Mouse (Mus musculus) cerebellum, adult 2 months (tissue): ENCODE data around the gene Fgfr2. TPM values are rescaled to one million over a fixed set of nuclear protein-coding genes. Genes with fewer than 3 reads are reported as not detected.

Experiments used
- DNase-seq, 2 experiments: peaks; one replicate each; pipeline ENCODE4 v3.0.0; 2021
- H3K27ac ChIP-seq: fragments of 200-500 bp; 2 replicates; pipeline ENCODE4 v1.5.1; 2012; ENCODE audit warnings: low read length, control low read depth, inconsistent platforms; ENCODE audit not compliant: insufficient read depth
- H3K27me3 ChIP-seq: fragments of 200-500 bp; 2 replicates; pipeline ENCODE4 v1.6.1; 2012; ENCODE audit warnings: inconsistent platforms, mild to moderate bottlenecking, low read length, moderate library complexity; ENCODE audit not compliant: control insufficient read depth, insufficient read depth
- H3K4me1 ChIP-seq: fragments of 200-500 bp; 2 replicates; pipeline ENCODE4 v1.6.1; 2011; ENCODE audit warnings: low read length; ENCODE audit not compliant: control insufficient read depth, insufficient read depth
- H3K4me3 ChIP-seq: fragments of 200-500 bp; replicated peaks from 2 replicates; pipeline ENCODE3; 2011; ENCODE audit warnings: mild to moderate bottlenecking, low read depth, low read length, control low read depth; ENCODE audit not compliant: insufficient read depth
- CTCF ChIP-seq: fragments of 200-500 bp; IDR thresholded peaks from 2 replicates; pipeline ENCODE4 v1.5.1; 2011; ENCODE audit warnings: low read depth, mild to moderate bottlenecking, control low read depth, low read length, moderate library complexity, borderline replicate concordance; ENCODE audit not compliant: insufficient read depth
- POLR2A ChIP-seq: fragments of 200-500 bp; IDR thresholded peaks from 2 replicates; pipeline ENCODE4 v1.6.1; 2011; ENCODE audit warnings: low read length, control low read depth, borderline replicate concordance; ENCODE audit not compliant: insufficient read depth
- WGBS: fragments of 180-500 bp; shearing (Covaris S2); methylation state at CpG from one replicate; pipeline ENCODE4 v1.1.7; 2018; 5-methylcytosine and 5-hydroxymethylcytosine counted together
- polyA plus RNA-seq: library from polyadenylated mRNA; depleted of rRNA; stranded (reverse); fragments of >200 nt; gene quantifications from 2 replicates; pipeline ENCODE4 v1.2.3, GENCODE M21; 2012

Fgfr2 gene
- polyA plus RNA-seq, 1 experiment: 95.3 TPM

GRCm38 (mm10) chr7:131677126-131677525, 1446.0 kb downstream of the Fgfr2 start:
- no peak overlapping the region for H3K4me3 ChIP-seq
- DNase-seq: no peak
- H3K4me1 ChIP-seq: peaks cover 3% of the 10 kb centered on the region; the same call in 1 of the 2 replicates
- TF ChIP-seq POLR2A (no peak), CTCF (no peak)
- H3K27me3 ChIP-seq: no peaks in the 10 kb centered on the region
- H3K27ac ChIP-seq: no peak overlapping the region
- WGBS: 99% methylated on average over 2 of the region's 2 CpGs

GRCm38 (mm10) chr7:131670586-131670985, 1452.6 kb downstream of the Fgfr2 start:
- no peaks in the 10 kb centered on the region for H3K27me3 ChIP-seq
- no peak overlapping the region for H3K27ac ChIP-seq
- no peak overlapping the region for H3K4me3 ChIP-seq
- WGBS: 79% methylated on average over 6 of the region's 6 CpGs
- TF ChIP-seq POLR2A (no peak), CTCF (no peak)
- H3K4me1 ChIP-seq: peaks cover 3% of the 10 kb centered on the region; the same call in 1 of the 2 replicates
- no peak for DNase-seq

- 85% methylated on average over 4 of the region's 4 CpGs for WGBS
- DNase-seq: no peak
- Histone ChIP-seq H3K27ac (no peak overlapping the region), H3K4me3 (no peak overlapping the region), H3K4me1 (no peaks in the 10 kb centered on the region), H3K27me3 (no peaks in the 10 kb centered on the region)
- TF ChIP-seq CTCF: no peak
- no peak for TF ChIP-seq POLR2A
Measured at GRCm38 (mm10) chr7:131669326-131669725, 1453.8 kb downstream of the Fgfr2 start.

GRCm38 (mm10) chr7:131660726-131661125, 1462.4 kb downstream of the Fgfr2 start:
- Histone ChIP-seq H3K27ac (no peak overlapping the region), H3K4me3 (no peak overlapping the region), H3K4me1 (no peaks in the 10 kb centered on the region), H3K27me3 (no peaks in the 10 kb centered on the region)
- WGBS: 92% methylated on average over 1 of the region's 1 CpGs
- DNase-seq: no peak
- no peak for TF ChIP-seq POLR2A

DNA sequence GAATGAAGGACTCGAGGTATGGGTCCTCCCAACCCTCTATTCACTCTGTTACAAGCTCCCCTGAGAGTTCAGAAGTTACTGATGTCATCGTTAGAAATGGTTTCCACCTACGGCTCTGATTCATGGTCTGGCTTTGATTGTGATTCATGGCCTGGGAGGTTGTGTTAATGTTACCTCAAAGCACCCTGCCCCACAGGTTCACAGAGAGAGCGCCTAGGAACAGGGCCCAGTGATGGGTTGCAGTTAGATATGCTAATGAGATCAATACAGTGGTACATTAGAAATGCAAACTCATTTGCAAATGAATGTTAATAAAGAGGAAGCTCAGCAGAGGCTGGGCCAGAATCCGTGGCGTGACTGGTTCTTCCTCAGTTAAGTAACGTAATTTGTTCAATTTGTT, 1467.1 kb downstream of the Fgfr2 start:
- Histone ChIP-seq H3K4me3 (no peak overlapping the region), H3K4me1 (no peaks in the 10 kb centered on the region), H3K27ac (no peak overlapping the region), H3K27me3 (no peaks in the 10 kb centered on the region)
- DNase-seq: no peak
- TF ChIP-seq CTCF (no peak), POLR2A (no peak)
- WGBS: 62% methylated on average over 7 of the region's 7 CpGs

DNA sequence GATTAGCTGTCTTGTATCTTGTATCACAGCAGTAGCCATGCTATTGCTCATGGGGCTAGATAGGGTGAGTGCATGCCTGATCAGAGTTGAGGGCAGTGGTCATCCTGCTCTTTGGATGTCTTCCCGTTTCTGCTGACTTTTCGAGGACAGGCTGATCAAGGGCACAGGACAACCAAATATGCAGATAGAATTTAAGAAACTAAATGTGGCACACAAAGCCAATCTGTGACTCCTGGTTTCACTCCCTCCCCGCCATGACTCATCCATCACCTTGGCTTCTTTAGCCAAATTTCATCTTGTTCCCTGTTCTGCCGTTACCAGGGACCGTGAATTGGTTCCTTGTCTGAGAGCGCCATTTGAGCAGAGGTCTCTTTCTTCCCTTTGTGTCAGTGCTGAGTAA, 1469.7 kb downstream of the Fgfr2 start:
- Histone ChIP-seq H3K4me1 (no peaks in the 10 kb centered on the region), H3K27ac (no peak overlapping the region), H3K27me3 (no peaks in the 10 kb centered on the region), H3K4me3 (no peak overlapping the region)
- TF ChIP-seq POLR2A (no peak), CTCF (no peak)
- 83% methylated on average over 6 of the region's 6 CpGs for WGBS
- DNase-seq: no peak

- no peak for DNase-seq
- no peak overlapping the region for H3K4me3 ChIP-seq
- WGBS: 79% methylated on average over 12 of the region's 12 CpGs
- no peaks in the 10 kb centered on the region; the same call in 1 of the 2 replicates for H3K27me3 ChIP-seq
- TF ChIP-seq POLR2A (no peak), CTCF (no peak)
- no peak overlapping the region for H3K27ac ChIP-seq
- no peaks in the 10 kb centered on the region for H3K4me1 ChIP-seq
Measured at GRCm38 (mm10) chr7:131651921-131652694, 1471.0 kb downstream of the Fgfr2 start.

GRCm38 (mm10) chr7:131650277-131650676, 1472.9 kb downstream of the Fgfr2 start:
- no peaks in the 10 kb centered on the region; the same call in 1 of the 2 replicates for H3K27me3 ChIP-seq
- 65% methylated on average over 2 of the region's 2 CpGs for WGBS
- no peak for DNase-seq
- H3K4me3 ChIP-seq: no peak overlapping the region
- no peak overlapping the region for H3K27ac ChIP-seq
- no peak for TF ChIP-seq POLR2A
- TF ChIP-seq CTCF: no peak
- H3K4me1 ChIP-seq: no peaks in the 10 kb centered on the region
